Mouse (Mus musculus) myocyte (in vitro differentiated cells): ENCODE results near the gene Cryaa.

Source experiments
- CEBPB ChIP-seq: IDR thresholded peaks from 2 replicates; pipeline ENCODE4 v1.6.1; 2011; ENCODE audit warnings: mild to moderate bottlenecking, moderate library complexity; ENCODE audit not compliant: poor library complexity, insufficient read depth, severe bottlenecking
- E2F4 ChIP-seq: IDR thresholded peaks from one replicate; pipeline ENCODE4 v1.6.1; 2011; ENCODE audit warnings: mild to moderate bottlenecking, control low read depth, moderate library complexity; ENCODE audit not compliant: insufficient read depth
- MAX ChIP-seq: IDR thresholded peaks from one replicate; pipeline ENCODE4 v1.6.1; 2011; ENCODE audit warnings: low read depth, mild to moderate bottlenecking, control low read depth
- MYOD1 ChIP-seq, 3 experiments: IDR thresholded peaks; one replicate each; pipeline ENCODE4 v1.6.1; 2011; ENCODE audit warnings: control low read depth in 2 of 3, low read depth in 2 of 3, mild to moderate bottlenecking in 2 of 3, moderate library complexity in 1 of 3; ENCODE audit not compliant: insufficient read length in 2 of 3, control insufficient read depth in 1 of 3
- MYOG ChIP-seq, 3 experiments: IDR thresholded peaks; one replicate each; pipeline ENCODE4 v1.6.1; 2011; ENCODE audit warnings: control low read depth in 2 of 3, low read depth in 2 of 3, mild to moderate bottlenecking in 2 of 3; ENCODE audit not compliant: insufficient read length in 2 of 3, control insufficient read depth in 1 of 3, insufficient read depth in 1 of 3
- POLR2A ChIP-seq: IDR thresholded peaks from one replicate; pipeline ENCODE4 v1.6.1; 2011; ENCODE audit warnings: low read depth, mild to moderate bottlenecking, control low read depth, moderate library complexity; ENCODE audit not compliant: insufficient read length
- POLR2AphosphoS2 ChIP-seq: IDR thresholded peaks from one replicate; pipeline ENCODE4 v1.6.1; 2011; ENCODE audit warnings: low read depth, control low read depth; ENCODE audit not compliant: insufficient read length
- SRF ChIP-seq: IDR thresholded peaks from one replicate; pipeline ENCODE4 v1.6.1; 2011; ENCODE audit warnings: low read depth; ENCODE audit not compliant: control insufficient read depth, insufficient read length
- TCF12 ChIP-seq: IDR thresholded peaks from one replicate; pipeline ENCODE4 v1.6.1; 2011; ENCODE audit warnings: mild to moderate bottlenecking, control low read depth; ENCODE audit not compliant: poor library complexity, insufficient read depth, severe bottlenecking
- TCF3 ChIP-seq: IDR thresholded peaks from one replicate; pipeline ENCODE4 v1.6.1; 2011; ENCODE audit warnings: low read depth, control low read depth; ENCODE audit not compliant: insufficient read length
- USF1 ChIP-seq: IDR thresholded peaks from one replicate; pipeline ENCODE4 v1.6.1; 2011; ENCODE audit warnings: low read depth, mild to moderate bottlenecking, control low read depth, moderate library complexity

GRCm38 (mm10) chr17:31693330-31694022 is 15.9 kb downstream of the Cryaa start:
- TF ChIP-seq MYOG (IDR thresholded peaks at IDR 0.05; ENCODE audit: control insufficient read depth in 1 of 3, insufficient read depth in 1 of 3, insufficient read length in 2 of 3, low read depth in 2 of 3), result peak in 2 of 3 experiments; percentile 51 to 81
- no peak for TF ChIP-seq TCF12
- TF ChIP-seq CEBPB, result no peak
- no peak for TF ChIP-seq TCF3
- no peak for TF ChIP-seq POLR2A
- no peak for TF ChIP-seq E2F4
- peak in 1 of 3 experiments; percentile 74 for TF ChIP-seq MYOD1 (IDR thresholded peaks at IDR 0.05; ENCODE audit: control insufficient read depth in 1 of 3, insufficient read length in 2 of 3, low read depth in 2 of 3)
- TF ChIP-seq USF1, result no peak
- no peak for TF ChIP-seq POLR2AphosphoS2
- TF ChIP-seq MAX, result no peak
- TF ChIP-seq SRF, result no peak
